Mouse (Mus musculus) myocyte (in vitro differentiated cells): ENCODE results near the gene Tspo2. TPM values are rescaled to one million over a fixed set of nuclear protein-coding genes. Genes with fewer than 3 reads are reported as not detected.

Source experiments
- H3K27me3 ChIP-seq: one replicate; pipeline ENCODE4 v1.6.1; 2011; ENCODE audit not compliant: control insufficient read depth, insufficient read depth, insufficient read length
- H3K36me3 ChIP-seq: one replicate; pipeline ENCODE4 v1.6.1; 2011; ENCODE audit not compliant: control insufficient read depth, insufficient read depth
- H3K4me2 ChIP-seq: one replicate; pipeline ENCODE4 v1.6.1; 2011; ENCODE audit warnings: low read depth, control low read depth
- H3K4me3 ChIP-seq: one replicate; pipeline ENCODE4 v1.5.1; 2011; ENCODE audit warnings: mild to moderate bottlenecking, control low read depth, moderate library complexity
- H3K79me2 ChIP-seq: one replicate; pipeline ENCODE4 v1.6.1; 2011; ENCODE audit not compliant: control insufficient read depth, insufficient read depth
- H3ac ChIP-seq: one replicate; pipeline ENCODE4 v1.6.1; 2011; ENCODE audit not compliant: control insufficient read depth, insufficient read length
- CEBPB ChIP-seq: IDR thresholded peaks from 2 replicates; pipeline ENCODE4 v1.6.1; 2011; ENCODE audit warnings: mild to moderate bottlenecking, moderate library complexity; ENCODE audit not compliant: poor library complexity, insufficient read depth, severe bottlenecking
- E2F4 ChIP-seq: IDR thresholded peaks from one replicate; pipeline ENCODE4 v1.6.1; 2011; ENCODE audit warnings: mild to moderate bottlenecking, control low read depth, moderate library complexity; ENCODE audit not compliant: insufficient read depth
- MAX ChIP-seq: IDR thresholded peaks from one replicate; pipeline ENCODE4 v1.6.1; 2011; ENCODE audit warnings: low read depth, mild to moderate bottlenecking, control low read depth
- MYOD1 ChIP-seq, 3 experiments: IDR thresholded peaks; one replicate each; pipeline ENCODE4 v1.6.1; 2011; ENCODE audit warnings: control low read depth in 2 of 3, low read depth in 2 of 3, mild to moderate bottlenecking in 2 of 3, moderate library complexity in 1 of 3; ENCODE audit not compliant: insufficient read length in 2 of 3, control insufficient read depth in 1 of 3
- MYOG ChIP-seq, 3 experiments: IDR thresholded peaks; one replicate each; pipeline ENCODE4 v1.6.1; 2011; ENCODE audit warnings: control low read depth in 2 of 3, low read depth in 2 of 3, mild to moderate bottlenecking in 2 of 3; ENCODE audit not compliant: insufficient read length in 2 of 3, control insufficient read depth in 1 of 3, insufficient read depth in 1 of 3
- POLR2A ChIP-seq: IDR thresholded peaks from one replicate; pipeline ENCODE4 v1.6.1; 2011; ENCODE audit warnings: low read depth, mild to moderate bottlenecking, control low read depth, moderate library complexity; ENCODE audit not compliant: insufficient read length
- POLR2AphosphoS2 ChIP-seq: IDR thresholded peaks from one replicate; pipeline ENCODE4 v1.6.1; 2011; ENCODE audit warnings: low read depth, control low read depth; ENCODE audit not compliant: insufficient read length
- REST ChIP-seq: IDR thresholded peaks from one replicate; pipeline ENCODE4 v1.6.1; 2011; ENCODE audit warnings: mild to moderate bottlenecking, control low read depth, moderate library complexity; ENCODE audit not compliant: insufficient read depth, insufficient read length
- SRF ChIP-seq: IDR thresholded peaks from one replicate; pipeline ENCODE4 v1.6.1; 2011; ENCODE audit warnings: low read depth; ENCODE audit not compliant: control insufficient read depth, insufficient read length
- TCF12 ChIP-seq: IDR thresholded peaks from one replicate; pipeline ENCODE4 v1.6.1; 2011; ENCODE audit warnings: mild to moderate bottlenecking, control low read depth; ENCODE audit not compliant: poor library complexity, insufficient read depth, severe bottlenecking
- TCF3 ChIP-seq: IDR thresholded peaks from one replicate; pipeline ENCODE4 v1.6.1; 2011; ENCODE audit warnings: low read depth, control low read depth; ENCODE audit not compliant: insufficient read length
- USF1 ChIP-seq: IDR thresholded peaks from one replicate; pipeline ENCODE4 v1.6.1; 2011; ENCODE audit warnings: low read depth, mild to moderate bottlenecking, control low read depth, moderate library complexity
- polyA plus RNA-seq: library from polyadenylated mRNA; unstranded; fragments of >200 nt; fragmentation: generic; extraction: Trizol; gene quantifications from one replicate; pipeline ENCODE4 v1.2.1, GENCODE M21; 2012; ENCODE audit warnings: missing spikeins

Gene Tspo2
- polyA plus RNA-seq, 1 experiment, result not detected

DNA sequence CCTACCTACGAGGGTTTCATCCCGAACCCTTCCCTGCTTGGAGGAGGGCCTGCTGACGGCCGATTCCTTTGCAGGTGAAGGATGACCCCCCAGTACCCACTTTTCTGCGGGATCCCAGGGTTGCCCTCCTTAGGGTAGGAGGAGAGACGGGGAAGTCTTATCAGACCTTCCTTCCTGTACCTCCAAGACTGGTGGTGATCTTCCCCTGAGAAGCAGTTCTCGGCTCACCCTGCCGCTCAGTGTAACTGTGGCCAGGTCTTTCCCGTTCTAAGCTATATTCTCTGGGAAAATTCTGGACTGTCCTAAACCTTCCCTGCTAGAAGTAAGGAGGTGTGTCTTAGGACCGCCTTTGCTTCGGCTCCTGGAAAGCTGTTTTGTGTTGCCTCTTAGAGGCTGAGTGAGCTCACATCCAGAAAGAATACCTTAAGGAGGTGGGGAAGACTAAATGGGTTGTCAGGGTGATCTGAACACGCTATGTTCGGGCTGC is 41.0 kb downstream of the Tspo2 start:
- peaks cover 35% of the 10 kb centered on the region for H3K79me2 ChIP-seq
- H3K4me3 ChIP-seq, result peak overlapping the region; percentile 66
- H3K4me2 ChIP-seq, result peak overlapping the region; percentile 91
- H3K27me3 ChIP-seq, result no peaks in the 10 kb centered on the region
- H3K36me3 ChIP-seq, result peaks cover 7% of the 10 kb centered on the region
- peak overlapping the region; percentile 60 for H3ac ChIP-seq
- TF ChIP-seq TCF12 (no peak), TCF3 (no peak), E2F4 (no peak), USF1 (no peak), POLR2AphosphoS2 (no peak), SRF (no peak), MYOG (IDR thresholded peaks at IDR 0.05; ENCODE audit: control insufficient read depth in 1 of 3, insufficient read depth in 1 of 3, insufficient read length in 2 of 3, low read depth in 2 of 3) (no peak), MAX (no peak), MYOD1 (IDR thresholded peaks at IDR 0.05; ENCODE audit: control insufficient read depth in 1 of 3, insufficient read length in 2 of 3, low read depth in 2 of 3) (no peak), REST (no peak), CEBPB (no peak), POLR2A (no peak)

DNA sequence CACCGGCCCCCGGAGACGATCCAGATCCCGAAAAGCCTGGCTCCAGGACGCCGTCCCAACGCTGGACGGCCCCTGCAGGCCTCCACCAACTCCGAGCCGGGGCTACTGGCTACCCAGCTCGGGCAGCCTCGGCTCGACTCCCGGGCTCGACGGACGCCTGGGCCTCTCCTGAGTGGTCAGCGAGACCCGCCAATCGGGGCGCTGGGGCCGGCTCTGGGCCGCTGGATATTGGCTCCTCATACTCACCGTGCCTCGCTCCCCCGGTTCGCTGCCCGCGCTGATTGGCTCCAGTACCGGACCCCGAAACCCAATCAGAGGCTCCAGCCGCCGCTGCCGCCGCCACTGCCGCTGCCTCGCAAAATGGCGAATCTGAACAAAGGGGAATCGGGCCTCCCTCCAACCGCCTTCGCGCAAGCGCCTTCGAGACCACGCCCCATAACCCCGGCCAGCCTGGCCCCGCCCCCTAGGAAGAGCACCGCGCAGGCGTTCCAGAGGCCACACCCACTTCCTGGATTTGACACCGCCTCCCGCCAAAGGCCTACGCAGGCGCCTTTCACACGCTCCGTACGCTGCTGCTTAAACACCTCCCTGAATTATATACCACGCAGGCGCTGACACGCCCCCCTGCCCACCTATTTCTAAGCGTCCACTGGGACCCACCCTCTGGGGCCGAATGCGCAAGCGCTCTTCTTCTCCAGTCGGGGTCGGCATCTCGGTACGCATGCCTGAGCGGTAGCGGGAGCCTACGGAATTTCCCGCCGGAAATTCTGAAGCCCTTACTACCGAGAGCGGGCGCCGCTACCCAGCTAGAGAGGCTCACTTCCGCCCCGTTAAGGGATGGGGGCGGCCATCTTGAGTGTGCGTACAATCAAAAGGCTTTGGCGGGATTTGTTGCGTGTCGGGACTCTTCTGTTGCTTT is 41.7 kb downstream of the Tspo2 start, which contains the start of the genes Nfya and Oard1:
TSS of gene Nfya (minus strand) at position 527 of the 919 bp plus-strand sequence.
TSS of gene Oard1 (plus strand) at position 635 of the 919 bp plus-strand sequence.
- TF ChIP-seq USF1, result no peak
- peak; percentile 76 for TF ChIP-seq E2F4
- peak; percentile 65 for TF ChIP-seq POLR2AphosphoS2
- TF ChIP-seq MAX, result no peak
- no peak for TF ChIP-seq MYOD1 (IDR thresholded peaks at IDR 0.05; ENCODE audit: control insufficient read depth in 1 of 3, insufficient read length in 2 of 3, low read depth in 2 of 3)
- TF ChIP-seq MYOG (IDR thresholded peaks at IDR 0.05; ENCODE audit: control insufficient read depth in 1 of 3, insufficient read depth in 1 of 3, insufficient read length in 2 of 3, low read depth in 2 of 3), result no peak
- TF ChIP-seq POLR2A, result peak; percentile 57
- no peak for TF ChIP-seq CEBPB
- no peak for TF ChIP-seq TCF12
- TF ChIP-seq TCF3, result no peak
- no peak for TF ChIP-seq SRF
- TF ChIP-seq REST, result no peak
- H3K79me2 ChIP-seq, result peaks cover 42% of the 10 kb centered on the region

DNA sequence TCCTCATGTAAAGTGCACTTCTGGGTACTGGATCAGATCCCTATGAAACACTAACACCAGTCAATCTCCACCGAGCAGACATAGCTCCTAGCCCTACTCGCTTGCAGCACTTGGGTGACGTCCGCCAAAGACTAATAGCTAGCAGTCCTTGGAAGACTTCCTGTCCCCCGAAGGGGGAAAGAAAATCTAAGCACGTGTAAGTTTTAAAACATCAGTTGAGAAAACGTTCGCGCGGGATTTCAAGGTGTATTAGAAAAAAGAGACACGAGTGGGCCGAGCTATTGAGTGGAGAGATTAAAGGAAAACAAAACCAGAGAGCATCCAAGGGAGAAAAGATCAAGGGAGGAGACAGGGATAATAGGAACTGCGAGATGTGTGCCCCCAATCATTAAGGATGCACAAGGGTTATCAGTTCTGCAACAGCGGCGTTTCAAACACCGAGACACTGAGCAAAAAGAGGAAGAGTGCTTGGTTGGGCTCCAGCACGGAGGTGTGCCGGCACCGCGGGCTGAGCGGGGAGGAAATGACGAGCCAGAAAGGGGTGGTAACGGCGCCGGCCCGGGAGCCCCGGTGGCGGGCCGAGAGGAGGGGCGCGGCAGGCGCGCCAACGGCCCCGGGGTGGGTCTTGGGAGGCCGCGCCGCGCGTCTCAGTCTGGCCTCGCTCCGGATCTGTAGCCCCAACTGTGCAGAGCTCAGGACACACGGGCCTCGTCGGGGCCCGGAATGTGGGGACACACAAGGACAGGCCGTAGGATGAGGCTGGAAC is 42.6 kb downstream of the Tspo2 start:
- Histone ChIP-seq H3K27me3 (no peaks in the 10 kb centered on the region), H3K4me2 (peak overlapping the region; percentile 81), H3ac (peak overlapping the region; percentile 60), H3K79me2 (peaks cover 52% of the 10 kb centered on the region), H3K36me3 (peaks cover 4% of the 10 kb centered on the region), H3K4me3 (peak overlapping the region; percentile 66)
- TF ChIP-seq POLR2A (peak; percentile 54), E2F4 (peak; percentile 29), TCF3 (no peak), POLR2AphosphoS2 (peak; percentile 47)

More for the DNA sequence above, 41.7 kb downstream of the Tspo2 start, which contains the start of the genes Nfya and Oard1:
- Histone ChIP-seq H3ac (peak within 1 kb of the TSS; percentile 60), H3K36me3 (peaks cover 6% of the 10 kb centered on the region), H3K4me2 (peak within 1 kb of the TSS; percentile 91), H3K27me3 (no peaks in the 10 kb centered on the region), H3K4me3 (peak within 1 kb of the TSS; percentile 66)

DNA sequence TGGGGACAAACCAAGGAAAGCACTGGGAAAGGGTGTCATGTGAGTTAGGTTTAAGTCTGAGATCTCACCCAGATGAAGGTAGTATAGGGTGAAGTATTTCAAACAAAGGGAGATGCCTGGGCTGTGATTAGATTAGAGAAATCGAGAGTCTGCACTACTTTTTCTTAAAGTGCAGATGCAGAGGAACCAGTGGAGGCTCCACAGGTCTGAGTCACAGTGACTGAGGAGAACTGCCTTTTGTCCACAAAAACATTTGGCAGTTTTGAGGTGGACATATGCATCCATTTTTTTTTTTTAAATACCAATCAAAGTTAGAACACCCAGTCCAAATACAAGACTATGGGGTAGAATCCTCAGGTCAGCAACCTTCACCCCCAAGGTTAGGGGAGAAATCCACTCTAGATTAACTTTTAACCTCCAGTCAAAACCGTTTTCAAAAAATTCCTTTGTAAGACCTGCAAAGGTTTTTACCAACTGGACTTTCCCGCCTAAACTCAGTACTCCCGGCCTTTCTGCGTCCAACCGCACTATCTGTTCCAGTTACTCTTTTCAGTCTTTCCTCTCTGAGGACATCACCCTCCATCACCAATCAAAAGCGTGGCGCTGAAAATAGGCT is 43.3 kb downstream of the Tspo2 start:
- no peaks in the 10 kb centered on the region for H3K27me3 ChIP-seq
- peak overlapping the region; percentile 60 for H3ac ChIP-seq
- H3K36me3 ChIP-seq, result peaks cover 4% of the 10 kb centered on the region
- H3K4me3 ChIP-seq, result peak overlapping the region; percentile 66
- H3K79me2 ChIP-seq, result peaks cover 54% of the 10 kb centered on the region
- H3K4me2 ChIP-seq, result peak overlapping the region; percentile 81
- TF ChIP-seq POLR2A (no peak), E2F4 (no peak), MYOG (IDR thresholded peaks at IDR 0.05; ENCODE audit: control insufficient read depth in 1 of 3, insufficient read depth in 1 of 3, insufficient read length in 2 of 3, low read depth in 2 of 3) (no peak), USF1 (no peak), REST (no peak), MAX (no peak)
